Mouse (Mus musculus) E14TG2a.4 (cell line): ENCODE measurements around the gene Tmx1.

Experiments used
- CTCF ChIP-seq: conservative IDR thresholded peaks from 2 replicates; pipeline ENCODE4 v1.5.1; 2014; ENCODE audit warnings: low read length
- NANOG ChIP-seq: IDR thresholded peaks from 2 replicates; pipeline ENCODE4 v1.6.1; 2014; ENCODE audit warnings: borderline replicate concordance, low read length, mixed read lengths
- POU5F1 ChIP-seq: IDR thresholded peaks from 2 replicates; pipeline ENCODE4 v1.6.1; 2014; ENCODE audit warnings: low read length, borderline replicate concordance

- no peak for TF ChIP-seq CTCF
- no peak for TF ChIP-seq NANOG
- no peak for TF ChIP-seq POU5F1
Observed at GRCm38 (mm10) chr12:70421028-70421427, 31.9 kb upstream of the Tmx1 start.
